Mouse (Mus musculus): ENCODE data around the gene Smoc2.

GRCm38 (mm10) chr17:14268001-14268400, 11.3 kb upstream of the Smoc2 start:
- TF ChIP-seq CTCF (IDR thresholded peaks at IDR 0.05; ENCODE audit: borderline replicate concordance, insufficient read depth, low read depth, low read length) (no peak), POLR2A (IDR thresholded peaks at IDR 0.05; ENCODE audit: borderline replicate concordance, insufficient read depth, low read length) (no peak)
